Mouse (Mus musculus): ENCODE data around the gene Gm21775.
"Not testable (repeated sequence)": the region's sequence is repeated elsewhere in the genome, so short reads cannot be mapped to it uniquely, and the experiment has no call there.

Gene Gm21775

DNA sequence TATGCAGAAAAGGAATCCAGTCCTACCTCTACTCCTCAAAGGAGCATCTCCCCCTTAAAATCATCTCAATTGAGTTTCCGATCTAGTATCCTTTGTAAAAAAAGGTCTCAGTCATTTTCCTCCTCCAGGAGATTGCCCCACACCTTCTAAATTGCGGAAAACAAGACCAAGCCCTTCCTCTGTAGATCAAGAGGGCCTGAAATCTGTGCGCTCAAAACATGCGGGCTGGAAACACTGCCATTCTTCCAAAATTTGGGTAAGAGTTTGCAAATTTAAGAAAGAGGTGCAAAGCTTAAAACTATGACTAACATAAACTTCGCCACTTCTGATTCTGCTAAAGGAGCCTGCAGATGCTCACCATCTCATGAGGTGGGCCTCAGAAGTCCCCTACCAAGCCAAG lies at the start of gene Gm21775:
Gene Gm21775, plus strand, starts transcription at position 301 of the 400 bp plus-strand sequence.
- not testable (repeated sequence) for DNase-seq (ENCODE audit: low read depth, low spot score)

GRCm38 (mm10) chrY:10535942-10536341 lies 17.3 kb upstream of the Gm21775 start, which contains the start of gene Gm20737:
Gene Gm20737 (minus strand): TSS chrY:10536042.
- DNase-seq (ENCODE audit: low read depth, low spot score): not testable (repeated sequence)

Data from CD4-positive, CD25-positive, alpha-beta regulatory T cell, adult 2 months (primary cell).